Mouse (Mus musculus): ENCODE data around the gene Ccser1. TPM values are rescaled to one million over a fixed set of nuclear protein-coding genes. Genes with fewer than 3 reads are reported as not detected.

Gene Ccser1
- polyA plus RNA-seq, 1 experiment from 2014 or later: 10.3 TPM

GRCm38 (mm10) chr6:61432703-61433102 lies 252.6 kb downstream of the Ccser1 start:
- Histone ChIP-seq H3K27me3 (ENCODE audit: low read depth, poor library complexity, severe bottlenecking) (no peaks in the 10 kb centered on the region), H3K36me3 (no peaks in the 10 kb centered on the region), H3K4me3 (no peak overlapping the region), H3K27ac (no peak overlapping the region), H3K4me1 (no peaks in the 10 kb centered on the region), H3K9me3 (replicated peaks) (no peaks in the 10 kb centered on the region)
- WGBS: 87% methylated on average over 3 of the region's 3 CpGs
- DNase-seq (ENCODE audit: low spot score): no peak

GRCm38 (mm10) chr6:61438165-61438564 lies 258.0 kb downstream of the Ccser1 start:
- H3K4me1 ChIP-seq: no peaks in the 10 kb centered on the region
- H3K9me3 ChIP-seq (replicated peaks): no peaks in the 10 kb centered on the region
- no peak overlapping the region for H3K27ac ChIP-seq
- H3K27me3 ChIP-seq (ENCODE audit: low read depth, poor library complexity, severe bottlenecking): no peaks in the 10 kb centered on the region
- no peaks in the 10 kb centered on the region for H3K36me3 ChIP-seq
- DNase-seq (ENCODE audit: low spot score): no peak
- H3K4me3 ChIP-seq: no peak overlapping the region

- no peak for DNase-seq (ENCODE audit: low spot score)
Observed at GRCm38 (mm10) chr6:61471371-61472152, 291.4 kb downstream of the Ccser1 start.

GRCm38 (mm10) chr6:61485336-61485735 lies 305.2 kb downstream of the Ccser1 start:
- H3K9me3 ChIP-seq (replicated peaks): no peaks in the 10 kb centered on the region
- H3K27ac ChIP-seq: no peak overlapping the region
- DNase-seq (ENCODE audit: low spot score): no peak
- no peaks in the 10 kb centered on the region for H3K36me3 ChIP-seq
- no peak overlapping the region for H3K4me3 ChIP-seq
- no peaks in the 10 kb centered on the region for H3K4me1 ChIP-seq
- H3K27me3 ChIP-seq (ENCODE audit: low read depth, poor library complexity, severe bottlenecking): no peaks in the 10 kb centered on the region
- WGBS: 94% methylated on average over 3 of the region's 3 CpGs

More at GRCm38 (mm10) chr6:61471371-61472152, 291.4 kb downstream of the Ccser1 start:
- WGBS: 95% methylated on average over 2 of the region's 2 CpGs
- no peaks in the 10 kb centered on the region for H3K9me3 ChIP-seq (replicated peaks)
- H3K4me1 ChIP-seq: no peaks in the 10 kb centered on the region
- H3K27ac ChIP-seq: no peak overlapping the region
- H3K36me3 ChIP-seq: no peaks in the 10 kb centered on the region
- no peak overlapping the region for H3K4me3 ChIP-seq
- H3K27me3 ChIP-seq (ENCODE audit: low read depth, poor library complexity, severe bottlenecking): no peaks in the 10 kb centered on the region

- Histone ChIP-seq H3K36me3 (no peaks in the 10 kb centered on the region), H3K4me3 (no peak overlapping the region), H3K4me1 (peaks cover 4% of the 10 kb centered on the region; the same call in 1 of the 2 replicates), H3K9me3 (replicated peaks) (no peaks in the 10 kb centered on the region), H3K27me3 (ENCODE audit: low read depth, poor library complexity, severe bottlenecking) (no peaks in the 10 kb centered on the region), H3K27ac (no peak overlapping the region)
- no peak for DNase-seq (ENCODE audit: low spot score)
- WGBS: 75% methylated on average over 4 of the region's 4 CpGs
Observed at GRCm38 (mm10) chr6:61491979-61492821, 312.1 kb downstream of the Ccser1 start.

- H3K27ac ChIP-seq: no peak overlapping the region
- no peaks in the 10 kb centered on the region for H3K9me3 ChIP-seq (replicated peaks)
- H3K36me3 ChIP-seq: no peaks in the 10 kb centered on the region
- H3K27me3 ChIP-seq (ENCODE audit: low read depth, poor library complexity, severe bottlenecking): no peaks in the 10 kb centered on the region
- WGBS: 93% methylated on average over 5 of the region's 5 CpGs
- no peak overlapping the region for H3K4me3 ChIP-seq
- DNase-seq (ENCODE audit: low spot score): no peak
- peaks cover 4% of the 10 kb centered on the region; the same call in 1 of the 2 replicates for H3K4me1 ChIP-seq
Observed at GRCm38 (mm10) chr6:61493386-61493785, 313.3 kb downstream of the Ccser1 start.

GRCm38 (mm10) chr6:61515310-61515709 lies 335.2 kb downstream of the Ccser1 start:
- no peak for DNase-seq (ENCODE audit: low spot score)
- no peaks in the 10 kb centered on the region for H3K36me3 ChIP-seq
- no peak overlapping the region for H3K27ac ChIP-seq
- no peak overlapping the region for H3K4me3 ChIP-seq
- H3K9me3 ChIP-seq (replicated peaks): no peaks in the 10 kb centered on the region
- H3K4me1 ChIP-seq: no peaks in the 10 kb centered on the region
- H3K27me3 ChIP-seq (ENCODE audit: low read depth, poor library complexity, severe bottlenecking): no peaks in the 10 kb centered on the region
- WGBS: 80% methylated on average over 2 of the region's 2 CpGs

- Histone ChIP-seq H3K27ac (no peak overlapping the region), H3K27me3 (ENCODE audit: low read depth, poor library complexity, severe bottlenecking) (no peaks in the 10 kb centered on the region), H3K4me3 (no peak overlapping the region), H3K36me3 (no peaks in the 10 kb centered on the region), H3K9me3 (replicated peaks) (no peaks in the 10 kb centered on the region), H3K4me1 (no peaks in the 10 kb centered on the region)
- no peak for DNase-seq (ENCODE audit: low spot score)
- WGBS: 84% methylated on average over 2 of the region's 2 CpGs
Observed at GRCm38 (mm10) chr6:61521587-61521986, 341.5 kb downstream of the Ccser1 start.

- no peaks in the 10 kb centered on the region for H3K9me3 ChIP-seq (replicated peaks)
- H3K27me3 ChIP-seq (ENCODE audit: low read depth, poor library complexity, severe bottlenecking): no peaks in the 10 kb centered on the region
- no peaks in the 10 kb centered on the region for H3K36me3 ChIP-seq
- H3K4me3 ChIP-seq: no peak overlapping the region
- H3K27ac ChIP-seq: no peak overlapping the region
- no peak for DNase-seq (ENCODE audit: low spot score)
- 92% methylated on average over 3 of the region's 3 CpGs for WGBS
- no peaks in the 10 kb centered on the region for H3K4me1 ChIP-seq
Observed at GRCm38 (mm10) chr6:61522108-61522507, 342.0 kb downstream of the Ccser1 start.

GRCm38 (mm10) chr6:61523748-61524493 lies 343.8 kb downstream of the Ccser1 start:
- no peak for DNase-seq (ENCODE audit: low spot score)
- Histone ChIP-seq H3K9me3 (replicated peaks) (no peaks in the 10 kb centered on the region), H3K27me3 (ENCODE audit: low read depth, poor library complexity, severe bottlenecking) (no peaks in the 10 kb centered on the region), H3K4me1 (no peaks in the 10 kb centered on the region), H3K27ac (no peak overlapping the region), H3K4me3 (no peak overlapping the region), H3K36me3 (no peaks in the 10 kb centered on the region)
- WGBS: 30% methylated on average over 14 of the region's 14 CpGs

GRCm38 (mm10) chr6:61540732-61541131 lies 360.6 kb downstream of the Ccser1 start:
- no peaks in the 10 kb centered on the region for H3K4me1 ChIP-seq
- no peaks in the 10 kb centered on the region for H3K36me3 ChIP-seq
- no peak overlapping the region for H3K4me3 ChIP-seq
- no peaks in the 10 kb centered on the region for H3K27me3 ChIP-seq (ENCODE audit: low read depth, poor library complexity, severe bottlenecking)
- no peak for DNase-seq (ENCODE audit: low spot score)
- H3K9me3 ChIP-seq (replicated peaks): no peaks in the 10 kb centered on the region
- no peak overlapping the region for H3K27ac ChIP-seq

- Histone ChIP-seq H3K9me3 (replicated peaks) (no peaks in the 10 kb centered on the region), H3K36me3 (no peaks in the 10 kb centered on the region), H3K27me3 (ENCODE audit: low read depth, poor library complexity, severe bottlenecking) (no peaks in the 10 kb centered on the region), H3K4me3 (no peak overlapping the region), H3K4me1 (no peaks in the 10 kb centered on the region), H3K27ac (no peak overlapping the region)
- DNase-seq (ENCODE audit: low spot score): no peak
- 93% methylated on average over 7 of the region's 7 CpGs for WGBS
Observed at GRCm38 (mm10) chr6:61543459-61544044, 363.4 kb downstream of the Ccser1 start.

Measured in limb, embryonic 10.5 days (tissue).